1 mouse cellular context compared by ENCODE assay signal in genomic region chr7:46855866-46856560, GRCm38 (mm10).
TF ChIP-seq lines count a peak whose summit lies in the region.

No protein-coding gene starts in this region.

TF ChIP-seq in CH12.LX, 34 proteins besides CTCF, POLR2A, EP300 and RAD21:
- TF ChIP-seq SIN3A (IDR thresholded peaks at IDR 0.05; ENCODE audit: low read length) = no peak
- TF ChIP-seq UBTF (IDR thresholded peaks at IDR 0.05; ENCODE audit: low read depth, low read length) = no peak
- TF ChIP-seq NELFE (IDR thresholded peaks at IDR 0.05; ENCODE audit: low read depth, low read length) = no peak
- peak; percentile 17; the same call in 1 of the 2 replicates for TF ChIP-seq ZMIZ1 (IDR thresholded peaks at IDR 0.05; ENCODE audit: low read depth, low read length)
- peak; percentile 38; the same call in 1 of the 2 replicates for TF ChIP-seq CHD2 (IDR thresholded peaks at IDR 0.05; ENCODE audit: low read length)
- peak; percentile 96 for TF ChIP-seq POLR2AphosphoS2 (IDR thresholded peaks at IDR 0.05; ENCODE audit: low read depth, low read length)
- TF ChIP-seq MAFK (IDR thresholded peaks at IDR 0.05; ENCODE audit: insufficient replicate concordance, low read length) = no peak
- TF ChIP-seq PAX5 (IDR thresholded peaks at IDR 0.05; ENCODE audit: low read length) = no peak
- no peak for TF ChIP-seq ZNF384 (IDR thresholded peaks at IDR 0.05; ENCODE audit: low read depth, low read length)
- no peak for TF ChIP-seq ZC3H11A (IDR thresholded peaks at IDR 0.05; ENCODE audit: low read depth, low read length)
